Mouse (Mus musculus) lung, embryonic 14.5 days (tissue): ENCODE data around the gene Magi2. TPM values are rescaled to one million over a fixed set of nuclear protein-coding genes. Genes with fewer than 3 reads are reported as not detected.

Source experiments
- ATAC-seq: fragments of 200-750 bp; cut with Nextera tagmentation; 2 replicates; pipeline ENCODE4 v1.8.0; 2017; ENCODE audit warnings: mild to moderate bottlenecking, moderate TSS enrichment, moderate library complexity; ENCODE audit not compliant: insufficient read depth
- DNase-seq: peaks from one replicate; pipeline ENCODE4 v3.0.0-alpha.2; 2015
- H3K27ac ChIP-seq: fragments of 300-500 bp; sonication (generic); 2 replicates; pipeline ENCODE4 v1.5.1; 2014; ENCODE audit warnings: low read depth, mild to moderate bottlenecking, moderate library complexity
- H3K27me3 ChIP-seq: fragments of 300-500 bp; sonication (generic); 2 replicates; pipeline ENCODE4 v1.6.1; 2014; ENCODE audit warnings: low read length, control low read depth; ENCODE audit not compliant: insufficient read depth
- H3K36me3 ChIP-seq: fragments of 300-500 bp; sonication (generic); 2 replicates; pipeline ENCODE4 v1.6.1; 2014; ENCODE audit warnings: control low read depth; ENCODE audit not compliant: insufficient read depth
- H3K4me1 ChIP-seq: fragments of 300-500 bp; sonication (generic); 2 replicates; pipeline ENCODE4 v1.6.1; 2014; ENCODE audit warnings: antibody characterized with exemption, control low read depth; ENCODE audit not compliant: insufficient read depth
- H3K4me2 ChIP-seq: fragments of 300-500 bp; sonication (generic); 2 replicates; pipeline ENCODE4 v1.6.1; 2014; ENCODE audit warnings: mild to moderate bottlenecking
- H3K4me3 ChIP-seq: fragments of 300-500 bp; sonication (generic); 2 replicates; pipeline ENCODE4 v1.5.1; 2014; ENCODE audit warnings: low read depth, low read length
- H3K9ac ChIP-seq: fragments of 300-500 bp; sonication (generic); 2 replicates; pipeline ENCODE4 v1.6.1; 2014
- H3K9me3 ChIP-seq: fragments of 300-500 bp; sonication (generic); 2 replicates; pipeline ENCODE4 v1.6.1; 2016; ENCODE audit warnings: low read depth, low read length, control low read depth
- CTCF ChIP-seq: IDR thresholded peaks from 2 replicates; pipeline ENCODE4 v1.5.1; 2016; ENCODE audit warnings: antibody characterized with exemption, low read depth
- WGBS: fragments of 180-500 bp; shearing (Covaris S2); extraction: QIAGEN DNeasy Blood & Tissue Kit; methylation state at CpG from one replicate; pipeline ENCODE4 v1.1.7; 2014; 5-methylcytosine and 5-hydroxymethylcytosine counted together
- polyA plus RNA-seq: library from polyadenylated mRNA; unstranded; fragments of >200 nt; fragmentation: Nextera tagmentation; extraction: Ambion mirVana; gene quantifications from 2 replicates; pipeline ENCODE4 v1.2.1, GENCODE M21; 2014

Gene Magi2
- polyA plus RNA-seq, 1 experiment from 2014 or later, result 2.4 TPM

- no peak overlapping the region for H3K4me3 ChIP-seq
- no peaks in the 10 kb centered on the region for H3K36me3 ChIP-seq
- TF ChIP-seq CTCF, result no peak
- DNase-seq (no peak), ATAC-seq (no peak)
- no peak overlapping the region for H3K4me2 ChIP-seq
- H3K27me3 ChIP-seq, result no peaks in the 10 kb centered on the region
- no peaks in the 10 kb centered on the region for H3K9me3 ChIP-seq
- WGBS, result 80% methylated on average over 1 of the region's 1 CpGs
- H3K9ac ChIP-seq, result no peak overlapping the region
- no peak overlapping the region for H3K27ac ChIP-seq
- no peaks in the 10 kb centered on the region for H3K4me1 ChIP-seq
Measured at GRCm38 (mm10) chr5:20068496-20068895, 841.7 kb downstream of the Magi2 start.

- ATAC-seq (no peak), DNase-seq (no peak)
- no peak overlapping the region for H3K4me2 ChIP-seq
- 65% methylated on average over 3 of the region's 3 CpGs for WGBS
- H3K9me3 ChIP-seq, result no peaks in the 10 kb centered on the region
- no peak overlapping the region for H3K4me3 ChIP-seq
- no peak overlapping the region for H3K9ac ChIP-seq
- H3K27me3 ChIP-seq, result no peaks in the 10 kb centered on the region
- no peak for TF ChIP-seq CTCF
- no peaks in the 10 kb centered on the region for H3K36me3 ChIP-seq
- no peak overlapping the region for H3K27ac ChIP-seq
- no peaks in the 10 kb centered on the region for H3K4me1 ChIP-seq
Measured at GRCm38 (mm10) chr5:20068921-20069486, 842.2 kb downstream of the Magi2 start.

- Histone ChIP-seq H3K27me3 (no peaks in the 10 kb centered on the region), H3K36me3 (no peaks in the 10 kb centered on the region), H3K4me1 (no peaks in the 10 kb centered on the region), H3K4me2 (no peak overlapping the region), H3K27ac (no peak overlapping the region), H3K4me3 (no peak overlapping the region), H3K9ac (no peak overlapping the region), H3K9me3 (no peaks in the 10 kb centered on the region)
- ATAC-seq (no peak), DNase-seq (no peak)
- no peak for TF ChIP-seq CTCF
- 75% methylated on average over 5 of the region's 5 CpGs for WGBS
Measured at GRCm38 (mm10) chr5:20074101-20074500, 847.3 kb downstream of the Magi2 start.

DNA sequence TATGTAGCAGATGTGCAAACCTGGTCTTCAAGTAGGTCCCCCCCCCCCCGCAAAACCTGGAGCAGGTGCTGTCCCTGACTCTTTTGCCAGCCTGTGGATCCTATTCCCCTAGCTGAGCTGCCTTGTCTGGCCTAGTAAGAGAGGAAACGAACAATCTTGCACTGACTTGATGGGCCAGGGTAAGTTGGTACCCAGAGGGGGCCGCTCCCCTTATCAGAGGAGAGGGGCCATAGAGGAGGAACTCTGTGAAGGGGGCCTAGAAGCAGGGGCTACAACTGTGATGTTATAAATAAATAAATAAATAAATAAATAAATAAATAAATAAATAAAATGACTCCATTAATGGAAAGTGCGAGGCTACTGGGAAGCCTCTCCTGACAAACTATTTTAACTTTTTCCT is 848.0 kb downstream of the Magi2 start:
- Histone ChIP-seq H3K9me3 (no peaks in the 10 kb centered on the region), H3K27ac (no peak overlapping the region), H3K4me1 (no peaks in the 10 kb centered on the region), H3K27me3 (no peaks in the 10 kb centered on the region), H3K4me3 (no peak overlapping the region), H3K9ac (no peak overlapping the region), H3K36me3 (no peaks in the 10 kb centered on the region), H3K4me2 (no peak overlapping the region)
- ATAC-seq (no peak), DNase-seq (no peak)
- TF ChIP-seq CTCF, result no peak
- WGBS, result 84% methylated on average over 4 of the region's 4 CpGs

- Histone ChIP-seq H3K4me3 (no peak overlapping the region), H3K9ac (no peak overlapping the region), H3K27ac (no peak overlapping the region), H3K4me2 (no peak overlapping the region), H3K36me3 (no peaks in the 10 kb centered on the region), H3K9me3 (no peaks in the 10 kb centered on the region), H3K27me3 (no peaks in the 10 kb centered on the region), H3K4me1 (no peaks in the 10 kb centered on the region)
- no peak for TF ChIP-seq CTCF
- DNase-seq (no peak), ATAC-seq (no peak)
- WGBS, result 70% methylated on average over 7 of the region's 7 CpGs
Measured at GRCm38 (mm10) chr5:20078931-20079330, 852.1 kb downstream of the Magi2 start.

DNA sequence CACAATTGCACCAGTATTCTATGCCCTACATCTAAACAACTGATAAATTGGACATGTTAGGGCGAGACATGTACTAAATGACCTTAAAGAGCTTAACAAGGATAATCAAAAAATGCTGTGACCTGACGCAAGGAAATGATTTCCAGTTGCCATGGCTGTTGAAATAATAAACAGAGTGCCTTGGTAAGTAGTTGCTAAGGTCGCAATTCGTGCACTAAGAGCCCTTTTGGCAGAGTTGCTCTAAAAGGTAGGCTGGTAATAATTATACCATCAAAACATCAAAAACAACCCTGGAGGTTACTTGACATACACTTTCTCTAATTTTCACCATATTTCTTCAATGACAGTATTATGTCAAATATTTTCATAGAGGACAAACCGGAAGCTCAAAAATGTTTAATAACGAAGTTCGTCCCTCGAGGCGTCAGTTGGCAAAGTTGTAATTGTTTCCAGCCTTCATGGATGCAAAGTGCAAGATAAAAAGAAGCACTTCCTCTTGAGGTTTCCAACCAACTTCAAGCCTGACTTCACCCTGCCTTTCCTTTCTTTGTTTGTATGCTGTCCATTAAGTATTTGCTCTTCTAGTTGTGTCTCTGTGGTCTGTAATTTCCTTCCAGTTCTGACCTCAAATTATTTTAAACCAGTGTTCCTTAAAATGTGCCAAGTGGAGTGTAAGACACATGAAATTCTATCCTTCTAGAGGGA is 853.9 kb downstream of the Magi2 start:
- ATAC-seq, result no peak

GRCm38 (mm10) chr5:20082368-20082767 is 855.5 kb downstream of the Magi2 start:
- Histone ChIP-seq H3K9ac (no peak overlapping the region), H3K27ac (no peak overlapping the region), H3K36me3 (no peaks in the 10 kb centered on the region), H3K9me3 (no peaks in the 10 kb centered on the region), H3K27me3 (no peaks in the 10 kb centered on the region), H3K4me2 (no peak overlapping the region), H3K4me3 (no peak overlapping the region), H3K4me1 (no peaks in the 10 kb centered on the region)
- WGBS, result 85% methylated on average over 1 of the region's 1 CpGs
- TF ChIP-seq CTCF, result no peak
- no peak for ATAC-seq
- no peak for DNase-seq

More for the DNA sequence above, 853.9 kb downstream of the Magi2 start:
- no peak for DNase-seq
- no peak for TF ChIP-seq CTCF
- H3K27ac ChIP-seq, result no peak overlapping the region
- no peak overlapping the region for H3K4me3 ChIP-seq
- H3K9me3 ChIP-seq, result no peaks in the 10 kb centered on the region
- no peaks in the 10 kb centered on the region for H3K36me3 ChIP-seq
- no peak overlapping the region for H3K9ac ChIP-seq
- H3K4me2 ChIP-seq, result no peak overlapping the region
- H3K27me3 ChIP-seq, result no peaks in the 10 kb centered on the region
- H3K4me1 ChIP-seq, result no peaks in the 10 kb centered on the region
- WGBS, result 63% methylated on average over 9 of the region's 9 CpGs
